Mouse (Mus musculus) liver, postnatal 0 days (tissue): ENCODE data around the gene Cfap58.

Experiments
- CTCF ChIP-seq: sonication (generic); IDR thresholded peaks from 2 replicates; pipeline ENCODE4 v1.5.1; 2016; ENCODE audit warnings: antibody characterized with exemption, low read depth
- EP300 ChIP-seq: IDR thresholded peaks from 2 replicates; pipeline ENCODE4 v1.6.1; 2016; ENCODE audit warnings: antibody characterized with exemption, low read depth, mild to moderate bottlenecking

DNA sequence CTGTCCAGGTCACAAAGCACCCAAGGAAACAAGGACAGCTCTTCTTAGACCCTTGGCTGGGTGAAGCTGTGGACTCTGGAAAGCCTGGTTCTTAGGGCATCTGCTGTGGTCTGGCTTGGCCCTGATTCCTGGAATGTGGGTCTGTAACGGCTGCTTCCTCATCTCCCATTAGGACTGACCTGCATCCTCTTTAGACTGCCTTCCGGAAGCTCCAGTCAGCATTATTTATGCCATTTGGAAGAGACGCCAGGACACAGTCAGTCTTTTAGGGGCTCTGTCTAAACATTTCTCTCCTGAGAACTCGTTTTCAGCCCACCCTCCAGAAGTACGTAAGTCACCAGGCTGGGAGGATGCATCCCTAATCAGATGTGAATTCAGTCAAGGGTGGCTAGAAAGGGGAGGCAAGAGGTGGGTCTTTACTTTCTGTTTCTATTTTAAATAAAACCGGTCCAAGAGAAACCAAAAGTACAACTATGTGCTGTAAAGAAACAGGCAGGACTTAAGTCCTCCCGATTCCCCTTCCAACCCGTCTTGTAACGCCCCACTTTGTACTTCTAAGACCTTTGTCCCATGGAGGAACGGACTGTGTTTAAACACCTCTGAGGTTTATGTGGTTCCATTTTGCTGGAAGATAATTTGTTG, 46.9 kb upstream of the Cfap58 start:
- TF ChIP-seq CTCF (no peak), EP300 (peak; percentile 53)
